ENCODE assay signal across 11 mouse cellular contexts in the genomic region with DNA sequence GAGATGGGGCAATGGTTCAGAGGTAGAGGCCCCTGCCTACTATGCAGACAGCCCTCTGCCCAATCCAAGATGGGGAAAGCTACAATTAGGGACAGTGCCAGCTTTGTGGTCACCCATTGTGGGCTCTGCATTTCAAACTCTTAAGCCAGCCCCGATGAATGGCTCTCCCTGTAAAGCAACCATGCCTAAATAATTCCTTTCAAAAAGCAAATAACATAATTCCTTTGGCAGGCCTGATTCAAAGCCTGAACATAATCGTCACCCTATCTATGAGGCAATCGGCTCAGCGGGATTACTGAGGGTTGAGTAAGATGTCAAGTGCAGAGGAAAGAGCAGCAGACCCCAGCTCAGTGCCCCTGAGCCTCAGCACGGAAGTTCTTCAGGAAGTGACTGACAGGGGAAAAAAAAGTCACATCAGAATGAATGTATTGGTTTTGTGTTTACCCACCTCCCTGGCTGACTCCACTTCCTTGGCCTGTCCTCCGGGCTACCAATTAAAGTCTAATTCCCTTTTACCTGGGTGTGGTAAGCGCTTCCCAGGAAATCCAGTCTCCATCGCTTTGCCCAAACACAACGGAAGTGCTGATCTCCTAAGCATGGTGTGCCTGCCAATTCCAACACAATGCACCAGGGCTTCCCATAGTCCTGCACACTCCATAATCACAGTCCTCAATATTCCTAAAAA. TPM values are rescaled to one million over a fixed set of nuclear protein-coding genes. Genes with fewer than 3 reads are reported as not detected.
DNase-seq lines count a peak whose midpoint lies in the region; ATAC-seq and TF ChIP-seq lines count a peak whose summit lies in the region.
"Had no signal": no experiment of that assay in that cellular context is flagged by ENCODE, and none has a peak within 500 bp of the region (broad histone marks: within the 10 kb centered on the region; RNA-seq: fewer than 3 reads in every experiment).

No protein-coding gene starts in this region.

- no peaks in the 10 kb centered on the region for H3K27me3 ChIP-seq in midbrain, embryonic 15.5 days (replicated peaks)
- no peaks in the 10 kb centered on the region for H3K27me3 ChIP-seq in kidney, embryonic 15.5 days
- H3K27me3 ChIP-seq: heart, embryonic 13.5 days had no signal

- H3K4me3 ChIP-seq in layer of hippocampus, adult 2 months, result no peak overlapping the region
- no peak overlapping the region for H3K4me3 ChIP-seq in midbrain, embryonic 15.5 days
- H3K4me3 ChIP-seq in kidney, embryonic 15.5 days (replicated peaks), result no peak overlapping the region
- H3K4me3 ChIP-seq: heart, embryonic 13.5 days had no signal

- peaks cover 9% of the 10 kb centered on the region; the same call in 1 of the 2 replicates for H3K36me3 ChIP-seq in midbrain, embryonic 15.5 days (replicated peaks)
- H3K36me3 ChIP-seq in kidney, embryonic 15.5 days, result peaks cover 29% of the 10 kb centered on the region

- no peak overlapping the region for H3K4me2 ChIP-seq in midbrain, embryonic 15.5 days
- H3K4me2 ChIP-seq in kidney, embryonic 15.5 days, result no peak overlapping the region
- H3K4me2 ChIP-seq: heart, embryonic 13.5 days had no signal

- TF ChIP-seq CTCF in layer of hippocampus, adult 2 months (conservative IDR thresholded peaks at IDR 0.05), result no peak
- TF ChIP-seq CTCF in brain, embryonic 14.5 days (IDR thresholded peaks at IDR 0.05; ENCODE audit: borderline replicate concordance, extremely low read depth, insufficient read depth, insufficient read length), result no peak

- H3K9me3 ChIP-seq in midbrain, embryonic 15.5 days, result no peaks in the 10 kb centered on the region
- no peaks in the 10 kb centered on the region for H3K9me3 ChIP-seq in kidney, embryonic 15.5 days (replicated peaks)
- H3K9me3 ChIP-seq: heart, embryonic 13.5 days had no signal

- H3K9ac ChIP-seq in midbrain, embryonic 15.5 days, result no peak overlapping the region
- H3K9ac ChIP-seq in kidney, embryonic 15.5 days, result no peak overlapping the region
- H3K9ac ChIP-seq: heart, embryonic 13.5 days had no signal

- no peak for DNase-seq in layer of hippocampus, adult 2 months (ENCODE audit: low spot score in 2 of 2)
- DNase-seq in layer of hippocampus, adult 11-12 months (ENCODE audit: low spot score), result no peak
- peak; percentile 74 for DNase-seq in brain, embryonic 14.5 days (ENCODE audit: low read depth)
- no peak for DNase-seq in urinary bladder, postnatal 10 days (ENCODE audit: low spot score)
- DNase-seq: cerebellum, adult 9-10 months; kidney, postnatal 10 days; right cerebral cortex, postnatal 14 days had no signal

- H3K27ac ChIP-seq in layer of hippocampus, adult 2 months, result 0 out of 2 replicates have a peak overlapping the region, but pooled peaks have one; percentile 5
- no peak overlapping the region for H3K27ac ChIP-seq in midbrain, embryonic 15.5 days
- H3K27ac ChIP-seq in kidney, embryonic 15.5 days, result no peak overlapping the region
- H3K27ac ChIP-seq: heart, embryonic 13.5 days had no signal

- no peak for TF ChIP-seq POLR2A in brain, embryonic 14.5 days (IDR thresholded peaks at IDR 0.05; ENCODE audit: borderline replicate concordance, extremely low read depth, insufficient read depth, insufficient read length, poor library complexity, severe bottlenecking)

- WGBS in midbrain, embryonic 15.5 days, result 43% methylated on average over 9 of the region's 9 CpGs
- whole genome bisulfite sequencing in kidney, embryonic 15.5 days, result 76% methylated on average over 9 of the region's 9 CpGs

- ATAC-seq in hematopoietic stem cell, adult 5-6 weeks (replicated peaks in 1 of 2; ENCODE audit: insufficient read depth in 1 of 2, low FRiP score in 2 of 2, low TSS enrichment in 1 of 2, low read depth in 1 of 2, poor library complexity in 2 of 2, severe bottlenecking in 2 of 2), result peak; percentile 84 to 85
- peak; percentile 60 for ATAC-seq in midbrain, embryonic 15.5 days (replicated peaks)
- ATAC-seq in kidney, embryonic 15.5 days (replicated peaks; ENCODE audit: low FRiP score), result no peak

- no peaks in the 10 kb centered on the region for H3K4me1 ChIP-seq in midbrain, embryonic 15.5 days
- H3K4me1 ChIP-seq in kidney, embryonic 15.5 days, result 0 out of 2 replicates have a peak, but pooled peaks cover 3% of the 10 kb centered on the region

RNA-seq across cellular contexts. Expression of a gene that starts 19.1 kb away (rescaled TPM):
- 10 to 100 TPM; 51.6 to 53.9 TPM for total RNA-seq in layer of hippocampus, adult 2 months (2021)
- polyA plus RNA-seq in brain, embryonic 14.5 days (2012; rRNA removed), result 16.8 and 25.1 TPM in 2 replicates
- 15.3 and 19.0 TPM in 2 replicates for total RNA-seq in hematopoietic stem cell, adult 5-6 weeks (2017)
- 64.0 and 64.4 TPM in 2 replicates for polyA plus RNA-seq in midbrain, embryonic 15.5 days (2015; fragmentation: Nextera tagmentation; extraction: Ambion mirVana)
- 35.5 and 36.5 TPM in 2 replicates for polyA plus RNA-seq in kidney, embryonic 15.5 days (2015; fragmentation: Nextera tagmentation; extraction: Ambion mirVana)
